Mouse (Mus musculus) cerebellum, adult 11-12 months (tissue): ENCODE data around the gene Tubb3.
"Not testable (repeated sequence)": the region's sequence is repeated elsewhere in the genome, so short reads cannot be mapped to it uniquely, and the experiment has no call there.

Source experiments
- DNase-seq: peaks from one replicate; pipeline ENCODE4 v3.0.0; 2022

Gene Tubb3

DNA sequence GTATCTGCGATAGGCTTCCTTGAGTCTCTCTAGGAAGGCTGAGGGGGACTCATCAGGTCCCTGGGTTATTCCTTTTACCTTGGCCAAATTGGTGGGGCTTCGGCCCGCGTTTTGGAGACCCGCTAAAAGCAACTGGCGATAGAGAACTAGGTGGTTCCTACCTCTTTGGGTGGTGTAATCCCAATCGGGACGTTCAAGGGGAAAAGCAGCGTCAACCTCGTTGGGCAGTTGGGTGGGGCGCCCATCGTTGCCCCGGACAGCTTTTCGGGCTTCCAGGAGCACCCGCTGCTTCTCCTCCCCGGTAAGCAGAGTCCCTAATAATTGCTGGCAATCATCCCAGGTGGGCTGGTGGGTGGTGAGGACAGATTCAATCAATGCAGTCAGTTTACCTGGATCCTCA, 21.2 kb downstream of the Tubb3 start:
- DNase-seq = peak; percentile 27

GRCm38 (mm10) chr8:123433241-123433974, 22.2 kb downstream of the Tubb3 start:
- peak; percentile 32 for DNase-seq

DNA sequence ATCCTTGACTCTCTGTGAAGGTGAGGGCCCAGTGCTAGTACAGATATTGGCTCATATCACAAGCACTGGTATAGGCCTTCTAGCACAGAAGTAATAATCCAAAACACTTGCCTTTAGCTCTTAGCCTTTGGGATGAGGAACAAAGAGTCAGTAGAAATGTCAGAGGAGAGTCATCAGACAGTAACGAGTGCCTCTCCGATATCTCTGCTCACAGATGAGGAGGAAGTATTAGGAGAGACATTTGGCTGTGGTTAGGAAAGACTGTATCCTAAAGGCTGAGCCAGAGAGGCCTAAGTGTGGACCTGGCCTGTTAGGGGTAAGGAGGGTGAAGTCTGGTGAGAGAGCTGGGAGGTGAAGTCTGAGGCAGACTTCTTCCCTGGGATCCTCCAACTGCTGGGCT, 30.6 kb downstream of the Tubb3 start:
- DNase-seq = no peak

- no peak for DNase-seq
Measured at GRCm38 (mm10) chr8:123442351-123442750, 31.1 kb downstream of the Tubb3 start.

DNA sequence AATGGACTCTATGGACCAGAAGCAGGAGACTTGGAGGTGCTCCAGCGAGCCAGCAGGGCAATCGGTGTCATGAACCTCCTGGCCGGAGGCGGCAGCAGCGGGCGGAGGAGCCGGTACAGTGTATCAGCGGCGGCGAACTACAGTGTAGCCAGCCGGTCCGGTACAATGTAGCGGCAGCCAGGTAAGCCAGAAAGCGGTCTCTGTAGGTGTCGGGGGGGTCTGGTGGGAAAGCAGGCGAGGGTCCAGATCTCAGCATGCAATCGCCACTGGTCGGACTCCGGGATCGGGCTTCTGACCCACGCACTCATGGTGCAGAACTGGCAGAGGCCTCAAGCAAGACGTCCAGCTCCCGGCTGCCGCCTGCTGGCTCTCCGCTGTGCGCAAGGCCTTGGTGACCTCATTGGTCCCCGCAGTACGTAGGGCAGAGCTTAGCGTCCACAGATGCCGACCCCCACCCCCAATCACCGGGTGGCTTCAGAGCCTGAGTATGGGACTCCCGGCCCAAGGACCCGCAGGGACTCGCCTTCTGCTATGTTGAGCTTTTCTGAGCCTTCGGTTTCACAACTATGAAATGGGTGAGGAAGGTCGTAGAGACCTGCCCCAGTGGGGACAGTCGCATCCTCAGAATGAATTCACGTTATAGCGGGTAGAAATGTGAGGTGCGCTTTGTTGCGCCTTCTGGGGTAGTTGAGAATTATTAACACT, 31.8 kb downstream of the Tubb3 start:
- peak; percentile 95 for DNase-seq

GRCm38 (mm10) chr8:123443576-123443921, 32.3 kb downstream of the Tubb3 start:
- DNase-seq = peak; percentile 31

DNA sequence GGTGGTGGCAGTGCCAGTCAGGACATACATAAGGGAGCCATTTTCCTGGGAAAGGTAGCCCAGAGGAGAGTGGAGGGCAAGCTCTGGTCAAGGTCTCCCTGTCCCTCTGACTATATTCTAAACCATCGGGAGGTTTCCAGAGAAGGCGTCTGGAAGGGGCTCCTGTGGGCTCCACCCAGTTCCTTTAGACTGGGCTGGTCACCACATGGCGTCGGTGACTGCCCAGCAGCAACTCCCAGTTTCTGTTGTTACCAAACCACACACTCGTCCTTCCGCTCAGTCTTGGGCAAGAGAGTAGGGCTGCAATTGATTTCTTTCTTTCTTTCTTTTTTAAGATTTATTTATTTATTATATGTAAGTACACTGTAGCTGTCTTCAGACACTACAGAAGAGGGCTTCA, 32.9 kb downstream of the Tubb3 start:
- DNase-seq = peak; percentile 31

GRCm38 (mm10) chr8:123445981-123446380, 34.8 kb downstream of the Tubb3 start:
- no peak for DNase-seq

DNA sequence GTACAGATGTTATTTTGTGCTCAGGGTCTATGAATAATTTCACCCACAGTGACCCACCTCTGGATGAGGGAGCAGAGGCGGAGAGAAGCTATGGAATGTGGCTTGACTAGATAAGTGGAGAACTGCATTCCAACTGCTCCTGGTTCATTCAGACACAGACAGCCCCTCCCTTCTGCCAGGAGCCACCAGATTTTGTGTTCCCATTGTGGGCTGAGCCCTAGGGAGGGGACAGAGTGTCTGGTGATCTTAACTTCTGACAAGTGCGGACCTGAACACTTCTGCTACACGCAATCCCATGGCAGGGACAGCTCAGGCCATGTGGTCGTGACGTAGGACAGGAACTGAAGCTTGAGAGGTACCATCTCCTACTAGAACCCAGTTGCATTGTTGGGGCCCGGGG, 35.6 kb downstream of the Tubb3 start:
- DNase-seq = no peak

DNA sequence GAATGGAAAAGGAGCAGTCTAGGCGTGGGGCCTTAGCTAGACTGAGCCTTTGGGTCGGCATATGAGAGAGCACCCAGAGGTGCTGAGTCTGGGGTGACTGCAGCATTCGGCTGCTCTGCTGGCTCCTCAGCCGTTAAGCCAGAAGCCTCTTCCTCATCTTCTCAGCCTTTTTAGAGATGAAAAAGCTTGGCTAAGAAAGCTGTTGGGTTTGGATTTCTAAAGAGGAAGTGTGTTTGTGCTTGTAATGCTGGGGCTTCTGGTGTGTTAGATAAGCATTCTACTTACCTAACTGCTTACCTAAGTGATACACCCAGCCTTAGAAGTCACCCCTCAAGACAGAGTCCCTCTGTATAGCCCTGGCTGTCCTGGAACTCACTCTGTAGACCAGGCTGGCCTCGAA, 39.6 kb downstream of the Tubb3 start:
- DNase-seq = no peak

GRCm38 (mm10) chr8:123451747-123452146, 40.5 kb downstream of the Tubb3 start:
- DNase-seq = not testable (repeated sequence)

DNA sequence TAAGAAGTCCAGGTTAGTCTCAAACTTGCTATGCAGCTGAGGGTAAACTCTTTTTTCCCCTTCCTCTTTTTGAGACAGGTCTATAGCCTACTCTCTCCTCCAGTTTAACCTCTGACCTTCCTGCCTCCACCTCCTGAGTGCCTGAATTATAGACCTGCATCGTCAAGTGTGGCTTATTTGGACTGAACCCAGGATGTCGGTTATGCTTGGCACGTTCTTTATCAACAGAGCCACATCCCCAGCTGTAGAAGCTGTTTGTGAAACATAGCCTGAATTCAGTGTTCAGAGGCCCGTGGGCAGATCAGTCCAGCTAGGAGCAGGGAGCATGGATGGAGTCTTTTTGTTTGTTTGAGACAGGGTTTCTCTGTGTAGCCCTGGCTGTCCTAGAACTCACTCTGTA, 40.9 kb downstream of the Tubb3 start:
- no peak for DNase-seq

DNA sequence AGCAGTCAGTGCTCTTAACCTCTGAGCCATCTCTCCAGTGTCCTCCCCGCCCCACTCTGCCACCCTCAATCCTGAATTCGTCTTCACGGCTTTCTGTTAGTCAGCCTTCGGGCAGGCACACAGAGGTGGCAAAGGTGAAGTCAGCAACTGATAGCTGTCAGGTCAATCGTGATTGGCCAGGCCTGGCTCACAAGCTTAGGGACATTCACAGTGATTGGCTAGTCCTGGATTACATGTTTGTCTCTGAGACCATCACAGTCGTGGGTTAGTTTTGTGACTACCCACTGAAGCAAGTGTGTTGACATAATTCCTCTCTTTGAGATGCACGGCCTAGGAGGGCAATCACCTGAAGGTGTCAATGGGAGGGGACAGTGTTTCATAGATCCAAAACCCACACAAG, 42.1 kb downstream of the Tubb3 start:
- DNase-seq = no peak

DNA sequence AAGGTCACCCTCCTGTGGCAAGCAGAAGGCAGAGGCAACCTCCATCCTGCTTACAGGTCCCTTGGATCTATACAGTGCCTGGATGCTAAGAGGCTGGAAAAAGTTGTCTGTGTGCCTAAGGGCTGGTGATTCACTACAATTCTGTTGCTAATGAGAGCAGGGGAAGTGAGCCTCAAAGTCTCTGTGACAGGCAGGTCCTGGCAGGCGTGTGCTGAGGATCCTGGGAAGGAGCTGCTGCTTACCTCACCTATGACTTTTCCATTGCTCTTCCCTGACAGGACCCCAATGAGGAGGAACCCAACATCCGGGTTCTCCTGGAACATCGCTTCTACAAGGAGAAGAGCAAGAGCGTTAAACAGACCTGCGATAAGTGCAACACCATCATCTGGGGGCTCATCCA, 42.7 kb downstream of the Tubb3 start:
- no peak for DNase-seq

DNA sequence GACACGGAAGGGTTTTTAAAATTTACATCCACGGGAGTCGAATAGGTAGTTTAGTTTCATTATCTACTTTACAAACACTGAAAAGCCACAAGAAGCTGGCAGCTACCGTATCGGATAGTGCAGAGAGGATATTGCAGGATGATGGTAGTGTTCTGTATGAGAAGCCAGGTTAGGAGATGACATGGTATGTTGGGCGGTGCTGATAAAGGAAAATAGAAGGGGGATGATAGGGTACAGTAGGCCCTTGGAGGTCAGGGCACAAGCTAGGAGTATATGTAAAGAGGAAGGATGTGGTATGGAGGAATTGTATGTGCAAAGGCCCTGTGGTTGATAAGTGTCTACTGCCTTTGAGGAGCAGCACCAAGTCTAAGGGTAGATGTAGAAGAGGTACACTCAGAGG, 43.3 kb downstream of the Tubb3 start:
- DNase-seq = no peak

- DNase-seq = no peak
Measured at GRCm38 (mm10) chr8:123463651-123464050, 52.4 kb downstream of the Tubb3 start.

- no peak for DNase-seq
Measured at GRCm38 (mm10) chr8:123467476-123467875, 56.3 kb downstream of the Tubb3 start.
